Mouse (Mus musculus): ENCODE measurements around the gene Lrrc49.

- TF ChIP-seq CTCF (conservative IDR thresholded peaks at IDR 0.05; ENCODE audit: insufficient read depth, insufficient read length, low read depth, low read length) (no peak), POLR2A (IDR thresholded peaks at IDR 0.05; ENCODE audit: low read depth, low read length) (no peak)
Measured at GRCm38 (mm10) chr9:60546169-60546568, 141.8 kb downstream of the Lrrc49 start.
